Mouse (Mus musculus) gastrocnemius, adult 8-10 months (tissue): ENCODE measurements around the gene Ldb2. TPM values are rescaled to one million over a fixed set of nuclear protein-coding genes. Genes with fewer than 3 reads are reported as not detected.

Source experiments
- DNase-seq, 2 experiments: peaks; one replicate each; pipeline ENCODE4 v3.0.0; 2022; ENCODE audit warnings: low spot score in 2 of 2
- total RNA-seq, 4 experiments: library from RNA; stranded (reverse); gene quantifications; 2 replicates each; pipeline ENCODE4 v1.2.4; 2022

Ldb2 gene
- total RNA-seq, 4 experiments from 2014 or later = 1.4 to 2.9 (median 2.4) TPM

DNA sequence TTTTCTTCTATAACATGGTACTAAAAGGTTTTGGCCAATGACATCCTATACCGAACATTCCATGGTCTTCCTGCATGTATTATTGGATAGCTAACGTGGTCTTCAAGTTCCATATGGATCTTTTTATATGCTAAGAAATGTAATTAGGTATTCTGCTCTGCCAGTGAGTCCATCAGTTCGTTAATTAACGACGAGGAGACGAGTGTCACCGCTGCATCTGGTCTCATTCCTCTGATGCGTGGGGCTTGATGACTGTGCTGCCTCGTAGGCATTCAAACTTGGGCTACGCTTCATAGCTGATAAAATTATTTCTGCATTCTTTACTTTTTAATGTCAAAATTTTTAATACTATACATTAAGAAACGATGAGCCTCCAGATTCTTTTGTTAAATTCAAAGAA is 251.0 kb downstream of the Ldb2 start:
- no peak for DNase-seq

DNA sequence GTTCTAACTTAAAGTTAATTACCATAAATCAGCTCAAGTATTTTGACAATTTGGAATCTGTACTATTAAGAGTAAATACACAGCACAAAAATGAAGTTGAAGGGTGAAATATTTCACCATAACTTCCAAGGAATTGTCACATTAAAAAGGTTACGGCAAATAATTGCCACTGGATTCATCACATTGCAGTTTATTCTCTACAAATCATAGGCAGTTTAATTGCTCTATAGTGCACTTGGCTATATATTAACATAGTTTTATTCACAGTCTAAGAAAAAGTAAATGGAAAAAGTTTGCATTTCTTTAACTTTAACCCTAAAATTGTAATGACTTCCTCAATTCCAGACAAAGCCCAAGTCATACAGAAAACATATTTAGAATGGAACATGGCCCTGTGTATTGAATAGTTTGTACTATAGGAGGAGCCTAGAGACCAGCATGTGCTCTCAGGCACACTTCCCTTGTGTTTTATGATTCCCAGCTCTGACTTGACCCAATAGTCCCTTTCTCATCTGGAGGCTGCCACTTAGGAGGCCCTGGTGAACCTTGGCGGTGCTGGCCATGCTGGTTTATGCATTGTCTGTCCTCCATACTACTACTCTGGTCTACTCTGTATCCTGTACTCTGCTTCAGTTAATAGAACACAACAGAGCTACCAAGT is 255.9 kb downstream of the Ldb2 start:
- DNase-seq = no peak

DNA sequence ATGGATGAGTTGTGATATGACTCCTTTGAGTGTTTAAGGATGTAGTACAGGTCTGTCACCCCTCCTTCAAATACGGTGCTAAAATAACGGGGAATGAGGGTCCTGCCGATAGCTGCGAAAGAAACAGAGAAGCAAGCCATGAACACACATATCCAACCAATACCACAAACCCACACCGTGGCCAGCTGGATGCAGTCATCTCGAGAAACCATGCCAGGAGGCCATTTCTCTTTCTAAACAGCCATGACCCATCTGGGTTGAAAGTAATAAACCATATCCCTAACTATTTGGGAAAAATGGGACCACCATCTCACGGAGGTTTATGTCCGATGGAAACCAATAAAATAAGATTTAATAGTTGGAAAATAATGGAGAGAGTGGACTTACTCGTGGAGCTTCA is 257.7 kb downstream of the Ldb2 start:
- DNase-seq = no peak

DNA sequence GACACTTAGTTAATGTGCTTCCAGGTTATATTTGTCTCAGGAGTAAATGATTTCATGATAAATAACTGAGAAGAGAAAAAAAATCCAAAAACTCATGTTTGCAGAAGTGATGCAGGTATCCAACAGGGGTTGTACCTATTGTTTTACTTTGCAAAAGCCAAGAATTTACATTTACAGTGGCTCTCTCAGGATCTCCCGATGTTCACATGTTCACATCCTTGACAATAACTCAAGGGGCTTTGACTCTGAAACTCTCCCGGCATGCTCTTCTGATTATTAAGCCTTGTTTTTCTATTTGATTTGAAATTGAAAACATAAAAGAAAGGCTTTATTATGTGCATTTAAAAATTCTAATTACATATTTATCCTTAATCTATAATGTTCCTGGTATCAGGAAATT is 260.8 kb downstream of the Ldb2 start:
- DNase-seq = no peak

DNA sequence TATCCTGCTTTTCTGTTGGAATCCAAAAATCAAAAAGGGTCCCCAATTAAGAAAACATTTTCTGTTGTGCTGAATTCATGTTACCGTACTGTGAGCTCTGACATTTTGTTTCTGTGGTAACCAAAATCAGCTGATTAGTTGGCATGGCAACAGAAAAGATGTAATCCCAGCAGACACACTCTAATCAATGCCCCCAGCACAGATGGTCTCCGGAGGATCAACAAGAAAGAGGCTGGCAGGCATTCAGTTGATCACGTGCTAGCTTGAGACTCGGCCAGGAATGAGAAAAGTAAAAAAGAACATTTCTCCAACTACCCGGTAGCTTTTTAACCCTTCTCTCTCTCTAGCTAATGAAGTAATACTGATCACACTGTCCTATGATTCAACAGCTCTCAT is 261.5 kb downstream of the Ldb2 start:
- no peak for DNase-seq

DNA sequence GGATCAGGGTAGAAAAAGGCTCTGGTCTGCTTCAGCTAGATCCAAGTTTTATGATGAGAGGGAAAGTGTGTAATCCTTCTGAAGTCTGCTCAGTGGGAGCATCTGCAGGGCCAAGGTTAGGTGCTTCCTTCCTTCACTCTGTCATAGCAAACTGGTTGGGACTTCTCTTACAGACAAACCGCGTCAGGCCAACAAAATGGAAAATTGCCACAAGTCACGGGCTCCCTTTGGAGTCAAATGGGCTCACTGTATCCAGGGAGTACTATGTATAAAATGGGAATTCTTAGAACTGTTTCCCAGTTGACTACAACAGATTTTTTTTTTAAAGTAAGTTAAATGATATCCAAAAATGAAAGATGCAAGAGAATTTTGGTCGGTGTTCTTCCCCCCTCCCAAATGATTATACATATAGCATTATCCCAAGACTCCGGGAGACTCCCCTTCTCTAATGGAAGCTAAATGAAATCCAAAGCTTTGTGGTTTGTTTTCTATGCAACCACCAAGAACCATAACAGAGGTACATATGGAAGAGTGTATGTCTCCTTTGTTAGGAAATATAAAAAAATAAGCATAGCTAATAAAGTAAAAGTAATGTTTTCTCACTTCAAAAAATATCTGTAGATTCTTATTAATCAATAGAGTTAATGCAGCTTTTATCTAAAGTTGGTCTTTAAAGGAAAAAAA is 262.0 kb downstream of the Ldb2 start:
- no peak for DNase-seq

DNA sequence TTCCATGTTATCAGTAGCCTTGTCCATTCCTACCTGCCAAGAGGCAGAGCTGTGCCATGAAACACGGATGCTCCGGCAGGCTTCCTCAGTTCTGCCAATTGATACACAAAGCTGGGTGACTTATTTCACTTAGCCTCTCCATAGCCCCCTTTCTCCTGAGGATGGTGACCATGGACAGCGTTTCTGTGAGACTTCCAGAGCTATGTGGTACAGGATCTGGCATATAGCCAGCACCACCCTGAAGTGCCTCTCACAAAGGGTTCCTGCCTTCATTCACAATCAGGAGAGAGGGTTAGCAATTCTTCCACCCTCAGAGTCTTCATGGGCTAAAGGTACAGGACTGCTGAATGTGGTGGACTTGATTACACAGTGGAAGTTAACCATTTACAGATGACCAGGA is 270.0 kb downstream of the Ldb2 start:
- no peak for DNase-seq

DNA sequence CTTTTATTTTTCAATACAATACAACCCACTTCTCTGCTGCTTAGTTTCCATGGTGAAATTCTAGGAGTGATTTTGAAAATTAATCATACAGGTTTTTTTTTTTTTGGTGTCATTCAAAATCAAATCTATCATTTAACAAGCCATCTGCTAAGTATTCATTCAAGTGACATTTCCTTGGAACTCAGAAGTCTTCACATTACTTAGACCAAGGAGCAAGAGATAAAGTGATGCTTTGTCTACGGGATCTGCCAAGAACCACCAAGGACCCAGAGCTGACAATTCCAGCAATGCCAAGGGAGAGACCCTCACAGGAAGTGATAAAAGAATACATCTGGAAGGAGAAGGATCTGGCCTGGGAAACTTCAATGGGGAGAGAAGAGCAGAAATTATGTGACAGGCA is 270.5 kb downstream of the Ldb2 start:
- no peak for DNase-seq

DNA sequence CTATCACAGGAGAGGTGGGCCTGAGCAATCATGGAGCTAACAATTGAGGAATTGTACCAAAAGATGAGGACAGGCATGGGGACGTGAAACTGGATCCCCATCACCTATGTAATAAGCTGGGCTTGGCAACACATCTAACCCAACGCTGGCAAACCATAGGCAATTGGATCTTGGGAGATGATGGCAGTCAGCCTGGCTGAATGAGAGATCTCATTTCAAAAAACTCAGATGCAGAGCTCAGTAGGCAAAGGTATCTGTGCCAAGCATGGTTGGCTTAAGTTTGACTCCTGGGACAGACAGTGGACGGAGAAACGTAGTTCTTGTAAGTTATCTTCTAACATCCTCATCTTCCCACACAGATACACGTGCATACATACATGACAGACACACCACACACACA is 294.3 kb downstream of the Ldb2 start:
- DNase-seq = no peak

DNA sequence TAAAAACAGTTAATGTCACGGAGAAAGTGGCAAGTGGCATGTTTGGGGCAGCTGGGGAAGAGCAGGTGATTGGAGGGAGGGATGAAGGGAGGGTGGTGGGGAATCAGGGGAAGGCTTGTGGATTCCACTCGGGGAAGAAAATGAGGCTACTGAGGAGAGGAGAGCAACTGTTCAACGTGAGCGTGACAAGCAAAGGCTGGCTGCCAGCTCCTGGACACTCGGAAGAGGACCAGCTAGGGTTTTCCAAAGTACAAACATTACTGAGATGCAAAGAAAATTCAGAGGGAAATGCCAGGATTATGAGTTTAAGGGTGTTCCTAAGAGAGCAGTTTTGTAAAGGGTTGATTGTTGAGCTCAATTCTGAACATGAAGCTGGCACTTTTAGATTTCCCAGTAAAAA is 294.7 kb downstream of the Ldb2 start:
- DNase-seq = no peak

DNA sequence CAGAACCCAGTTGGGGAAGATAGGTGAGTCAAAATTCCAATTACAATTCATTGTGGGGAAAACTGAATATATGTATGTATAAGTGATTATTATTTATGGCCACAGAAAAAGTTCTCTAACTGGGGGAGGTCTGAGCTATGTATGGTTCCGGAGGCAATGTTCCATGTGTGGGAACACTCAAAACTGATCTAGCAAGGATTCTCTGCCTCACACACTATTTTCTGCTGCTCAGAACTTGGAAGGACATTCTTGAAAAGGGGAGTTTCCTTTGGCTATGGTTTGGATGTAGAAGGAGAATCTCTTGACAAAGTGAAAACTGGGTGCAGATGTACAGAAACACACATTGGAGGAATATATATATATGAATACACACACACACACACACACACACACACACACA is 301.3 kb downstream of the Ldb2 start:
- no peak for DNase-seq

DNA sequence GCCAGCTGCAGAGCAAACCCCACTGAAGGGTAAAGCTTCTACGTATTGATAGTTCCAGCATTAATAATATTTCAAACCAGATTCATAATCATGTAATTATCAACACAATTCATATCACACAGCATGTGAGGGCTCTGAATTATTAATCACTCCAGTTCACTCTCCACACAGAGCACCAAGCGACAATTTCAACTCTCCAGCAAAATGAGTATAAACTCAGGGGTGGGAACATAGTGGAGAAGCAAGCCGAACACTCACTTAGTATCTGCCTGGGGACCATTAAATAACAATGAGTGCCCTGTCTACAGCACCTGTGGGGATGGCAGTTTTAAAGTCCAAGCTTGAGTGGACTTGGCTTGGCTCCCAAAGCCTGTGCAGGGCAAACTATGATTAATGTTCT is 302.6 kb downstream of the Ldb2 start:
- DNase-seq = no peak

DNA sequence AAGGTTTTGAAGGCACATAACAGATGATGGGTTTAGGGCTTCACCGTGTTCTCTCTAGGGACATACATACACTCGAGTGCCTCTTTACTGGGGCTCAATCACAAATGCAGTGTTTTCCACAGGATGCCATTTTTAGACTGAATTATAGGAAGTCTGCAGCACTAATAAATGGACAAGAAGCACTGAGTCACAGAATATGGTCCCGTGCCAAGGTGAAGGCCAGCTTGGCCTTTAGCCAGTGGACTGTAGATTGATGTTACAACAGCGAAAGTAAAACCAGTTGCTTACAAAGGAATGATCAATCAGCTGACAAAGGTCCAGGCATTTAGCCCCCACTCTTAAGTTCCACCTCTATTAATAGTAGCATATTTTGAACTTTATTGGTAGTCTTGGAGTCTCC is 304.4 kb downstream of the Ldb2 start:
- DNase-seq = peak; percentile 9 to 39

DNA sequence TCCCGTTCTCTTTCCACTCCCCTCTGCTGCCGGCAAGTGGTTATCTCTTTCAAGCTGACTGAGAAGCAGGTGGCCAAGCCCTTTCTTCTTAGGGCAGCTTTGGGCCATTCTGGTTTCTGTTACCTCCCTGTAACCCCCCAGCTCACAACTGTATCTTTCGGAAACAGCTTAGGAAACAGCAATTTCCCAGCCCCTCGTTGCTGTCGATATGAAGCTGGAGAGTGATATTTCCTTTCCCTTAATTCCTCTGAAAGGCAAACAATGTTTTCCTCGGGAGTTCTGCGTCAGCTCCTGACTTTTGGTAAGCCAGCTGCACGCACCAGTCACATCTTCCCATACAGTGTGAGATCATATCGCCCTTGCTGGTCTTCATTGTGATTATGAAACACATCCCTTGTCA is 305.3 kb downstream of the Ldb2 start:
- no peak for DNase-seq

DNA sequence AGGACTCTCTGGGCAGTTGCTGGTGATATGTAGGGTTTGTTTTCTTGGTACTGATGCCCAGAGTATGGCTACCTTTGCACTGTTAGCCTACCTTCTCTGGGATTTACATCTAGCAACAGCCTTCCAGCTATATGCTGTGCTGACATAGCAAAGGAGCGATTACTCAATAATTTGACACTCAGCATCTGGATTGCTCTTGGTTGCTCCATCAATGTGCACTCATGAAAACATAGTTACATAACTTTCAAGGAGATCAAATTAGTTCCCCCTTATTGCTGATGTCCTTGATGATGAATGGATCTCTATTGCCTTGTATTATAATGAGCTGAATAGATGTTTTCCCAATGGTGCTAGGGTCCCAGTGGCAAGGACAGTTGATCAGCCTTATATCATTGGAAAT is 308.0 kb downstream of the Ldb2 start:
- no peak for DNase-seq

DNA sequence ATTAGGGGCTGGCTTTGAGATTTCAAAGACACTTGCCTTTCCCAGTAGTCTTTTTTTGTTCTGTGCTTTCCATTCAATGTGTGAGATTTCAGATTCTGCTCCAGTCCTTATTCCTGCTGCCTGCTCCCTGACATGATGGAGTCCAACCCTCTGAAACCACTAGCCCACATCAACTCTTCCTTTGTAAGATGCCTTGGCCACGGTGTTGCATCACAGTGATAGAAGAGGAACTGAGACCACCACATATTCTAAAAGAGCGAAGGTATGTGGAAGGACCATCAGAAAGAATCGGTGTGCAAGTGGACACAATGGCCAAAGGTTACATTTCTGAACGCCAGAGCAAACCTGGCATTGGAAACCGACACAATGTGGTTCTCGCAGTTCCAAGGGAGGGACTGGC is 309.0 kb downstream of the Ldb2 start:
- no peak for DNase-seq

DNA sequence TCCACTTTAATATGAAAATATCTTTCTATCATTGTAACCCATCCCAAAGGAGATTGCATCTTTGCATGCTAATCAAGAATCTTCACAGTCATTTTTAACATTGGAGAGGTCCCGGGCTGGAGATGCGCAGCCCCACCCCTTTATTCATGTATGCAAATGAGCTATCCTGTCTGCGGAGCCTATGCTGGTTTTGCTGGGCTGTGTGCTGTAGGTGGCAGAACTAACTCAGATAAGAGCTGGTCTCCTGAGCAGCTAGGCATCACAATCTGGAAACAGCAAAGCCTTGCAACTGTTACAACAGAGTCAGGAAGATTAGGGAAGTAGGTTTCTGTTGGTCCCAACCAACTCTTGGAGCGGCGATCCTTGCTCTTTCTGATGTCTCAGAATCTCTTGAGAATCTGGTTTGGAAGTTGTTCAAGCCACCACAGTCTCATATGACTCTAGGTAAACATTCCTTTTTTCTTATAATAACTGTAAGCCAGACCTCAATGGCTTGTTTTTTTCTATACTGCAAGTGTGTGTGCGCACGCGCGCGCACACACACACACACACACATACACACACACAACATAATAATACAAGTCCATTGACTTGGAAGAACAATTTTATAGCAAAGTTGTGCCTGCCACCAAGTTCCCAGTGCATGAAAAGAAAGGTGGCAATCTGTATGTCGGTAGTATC is 315.9 kb downstream of the Ldb2 start:
- no peak for DNase-seq

DNA sequence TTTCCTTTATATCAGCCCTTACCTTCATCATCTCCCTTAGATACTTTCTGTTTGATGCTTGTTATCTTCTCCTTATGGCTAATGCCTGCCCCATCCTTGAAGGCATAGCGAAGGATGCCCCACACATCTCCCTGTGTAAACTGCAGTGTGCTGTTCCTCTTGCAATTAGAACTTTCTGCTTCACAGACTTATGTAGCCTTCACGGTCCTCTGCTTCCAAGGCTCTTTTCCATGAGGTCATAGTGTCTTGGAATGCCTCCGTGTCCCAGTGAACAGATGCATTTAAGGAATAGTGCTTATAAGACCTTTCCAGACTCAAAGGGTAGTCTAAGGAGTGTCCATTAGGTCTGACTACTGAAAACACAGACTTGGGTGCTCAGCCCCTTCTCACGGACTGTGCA is 318.1 kb downstream of the Ldb2 start:
- no peak for DNase-seq

DNA sequence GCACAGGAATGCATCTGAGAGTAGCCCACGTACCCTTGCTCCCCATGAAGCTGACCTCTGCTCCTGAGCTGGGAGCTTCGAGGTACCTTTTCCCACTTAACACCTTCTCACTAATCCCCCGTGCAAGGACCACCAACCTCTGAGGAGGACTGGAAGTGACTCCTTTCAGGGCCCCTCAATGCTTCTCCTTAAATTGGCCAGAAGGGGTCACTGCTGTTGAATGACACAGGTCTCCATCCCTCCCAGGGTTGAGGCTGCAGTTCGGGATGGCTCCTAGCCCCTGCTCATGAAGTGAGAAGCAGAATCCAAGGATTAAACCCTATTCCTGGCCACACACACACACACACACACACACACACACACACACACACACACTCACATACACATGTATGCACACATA is 323.1 kb downstream of the Ldb2 start:
- no peak for DNase-seq

DNA sequence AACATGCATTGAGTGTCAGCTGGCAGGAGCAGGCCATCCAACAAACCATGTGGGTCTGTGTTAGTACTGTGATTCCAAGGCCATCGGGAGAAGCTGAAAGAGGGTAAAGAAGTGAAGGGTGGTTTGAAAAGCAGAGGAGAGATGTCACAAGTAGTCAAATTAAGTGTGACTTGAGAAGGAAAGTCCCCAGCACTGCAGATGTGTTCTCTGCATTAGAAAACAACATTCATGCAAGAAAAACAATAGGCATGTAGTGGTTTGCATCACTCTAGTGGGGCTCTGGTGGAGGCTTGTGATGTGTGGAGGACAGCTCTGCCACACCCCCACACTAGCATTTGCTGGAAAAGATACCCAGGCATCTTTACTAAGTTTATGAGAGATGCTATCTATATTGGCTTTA is 323.9 kb downstream of the Ldb2 start:
- DNase-seq = no peak

DNA sequence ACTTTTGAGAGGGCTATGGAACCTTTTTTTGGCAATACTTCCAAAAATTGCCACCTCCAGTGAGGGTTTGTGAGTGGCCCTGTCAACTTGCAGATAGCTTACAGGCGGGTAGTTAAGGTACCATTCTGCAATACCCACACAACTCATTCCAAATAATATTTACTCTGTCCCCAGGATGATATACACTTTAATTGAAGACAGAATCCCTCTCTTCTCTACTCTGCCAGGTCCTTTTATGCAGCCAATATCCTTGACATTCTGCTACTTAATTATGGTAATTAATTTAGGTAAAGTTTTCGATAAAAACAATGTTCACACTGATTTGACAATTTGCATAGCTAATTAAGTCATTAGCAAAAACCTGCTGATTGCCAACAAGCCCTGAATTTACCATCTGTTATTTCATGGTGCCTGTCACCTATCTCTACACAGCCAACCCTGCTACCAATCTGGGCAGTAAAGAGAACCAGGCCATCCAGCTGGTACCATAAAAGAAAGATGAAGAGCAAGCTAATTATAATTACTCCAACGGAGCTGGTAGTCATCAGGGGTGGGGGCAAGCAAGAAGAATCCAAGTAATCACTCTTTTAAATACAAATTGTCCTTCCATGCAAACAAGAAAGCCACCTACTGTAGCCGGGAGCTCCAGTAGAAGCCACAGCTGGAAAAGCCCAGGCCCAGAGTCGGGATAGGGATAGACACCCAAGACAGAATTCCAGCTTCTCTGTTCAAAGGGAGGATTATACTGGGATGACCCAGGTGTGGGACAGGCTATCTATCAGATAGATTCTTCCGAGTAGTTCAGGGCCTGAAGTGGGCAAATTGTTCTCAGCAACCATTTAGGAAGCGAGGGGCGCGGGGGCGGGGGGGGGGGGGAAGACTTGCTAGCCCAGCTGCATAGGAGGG is 325.4 kb downstream of the Ldb2 start:
- DNase-seq = no peak

DNA sequence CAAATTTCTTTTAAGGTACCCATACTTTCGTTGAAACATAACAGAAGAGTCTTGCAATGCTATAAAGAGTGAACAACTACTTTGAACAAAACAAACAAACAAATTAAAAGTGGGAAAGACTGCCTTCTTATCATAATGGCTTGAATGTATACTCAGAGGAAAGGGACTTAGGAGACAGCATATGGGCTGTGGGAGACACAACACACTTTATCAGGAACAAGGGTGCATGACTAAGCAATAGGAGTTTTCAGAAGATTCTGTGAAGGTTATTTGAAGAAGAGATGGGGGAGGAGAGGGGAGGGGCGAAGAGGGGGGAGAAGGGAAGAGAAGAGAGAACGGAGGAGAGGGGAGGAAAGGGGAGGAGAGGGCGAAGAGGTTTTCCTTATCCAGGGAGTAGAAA is 334.2 kb downstream of the Ldb2 start:
- no peak for DNase-seq
